Mouse (Mus musculus): Measurements from ENCODE around the gene Zer1. TPM values are rescaled to one million over a fixed set of nuclear protein-coding genes. Genes with fewer than 3 reads are reported as not detected.

Zer1 gene
- polyA plus RNA-seq, 1 experiment from 2014 or later: 5.6 TPM

- Histone ChIP-seq H3K4me1 (peaks cover 7% of the 10 kb centered on the region), H3K27ac (replicated peaks) (peak overlapping the region; percentile 94), H3K27me3 (replicated peaks) (no peaks in the 10 kb centered on the region; the same call in 1 of the 2 replicates), H3K4me2 (peak overlapping the region; percentile 79), H3K9me3 (no peaks in the 10 kb centered on the region), H3K9ac (peak overlapping the region; percentile 88), H3K4me3 (peak overlapping the region; percentile 76), H3K36me3 (peaks cover 10% of the 10 kb centered on the region; the same call in 1 of the 2 replicates)
- whole genome bisulfite sequencing: 57% methylated on average over 11 of the region's 11 CpGs
- no peak for ATAC-seq (ENCODE audit: extremely low read depth, insufficient number of reproducible peaks, low FRiP score, low TSS enrichment)
Observed at GRCm38 (mm10) chr2:30048101-30048501, 76.3 kb downstream of the Zer1 start.

Other genes with a start within 250 kb of the Zer1 start
- 47.0 and 47.2 TPM in 2 replicates for gene Odf2, start 235.4 kb downstream of the Zer1 start, polyA plus RNA-seq (2015; fragmentation: Nextera tagmentation; extraction: Ambion mirVana)
- gene Gle1, start 189.2 kb downstream of the Zer1 start, polyA plus RNA-seq (2015; fragmentation: Nextera tagmentation; extraction: Ambion mirVana): 33.1 and 39.7 TPM in 2 replicates
- 86.6 and 89.5 TPM in 2 replicates for gene Sptan1, start 159.0 kb downstream of the Zer1 start, polyA plus RNA-seq (2015; fragmentation: Nextera tagmentation; extraction: Ambion mirVana)
- 17.9 and 18.8 TPM in 2 replicates for gene Wdr34, start 75.7 kb downstream of the Zer1 start, polyA plus RNA-seq (2015; fragmentation: Nextera tagmentation; extraction: Ambion mirVana)
- gene Set, start 67.2 kb downstream of the Zer1 start, polyA plus RNA-seq (2015; fragmentation: Nextera tagmentation; extraction: Ambion mirVana): 214 and 239 TPM in 2 replicates
- 13.1 and 13.2 TPM in 2 replicates for gene Pkn3, start 46.9 kb downstream of the Zer1 start, polyA plus RNA-seq (2015; fragmentation: Nextera tagmentation; extraction: Ambion mirVana)
- gene Zdhhc12, start 30.9 kb downstream of the Zer1 start, polyA plus RNA-seq (2015; fragmentation: Nextera tagmentation; extraction: Ambion mirVana): 36.5 and 45.5 TPM in 2 replicates
- 5.1 and 5.5 TPM in 2 replicates for gene Tbc1d13, start 9.2 kb upstream of the Zer1 start, polyA plus RNA-seq (2015; fragmentation: Nextera tagmentation; extraction: Ambion mirVana)
- 30.4 and 30.6 TPM in 2 replicates for gene Endog, start 46.9 kb upstream of the Zer1 start, polyA plus RNA-seq (2015; fragmentation: Nextera tagmentation; extraction: Ambion mirVana)
- 33.6 TPM in 2 replicates for gene Spout1, start 53.9 kb upstream of the Zer1 start, polyA plus RNA-seq (2015; fragmentation: Nextera tagmentation; extraction: Ambion mirVana)
- gene Kyat1, start 81.3 kb upstream of the Zer1 start, polyA plus RNA-seq (2015; fragmentation: Nextera tagmentation; extraction: Ambion mirVana): 16.3 and 17.2 TPM in 2 replicates
- gene Lrrc8a, start 113.1 kb upstream of the Zer1 start, polyA plus RNA-seq (2015; fragmentation: Nextera tagmentation; extraction: Ambion mirVana): 39.6 and 41.9 TPM in 2 replicates
- gene Gm28035, start 116.0 kb upstream of the Zer1 start, polyA plus RNA-seq (2015; fragmentation: Nextera tagmentation; extraction: Ambion mirVana): 0.19 and 0.27 TPM in 2 replicates
- 7.0 and 8.2 TPM in 2 replicates for gene Phyhd1, start 141.6 kb upstream of the Zer1 start, polyA plus RNA-seq (2015; fragmentation: Nextera tagmentation; extraction: Ambion mirVana)
- not detected in 2 replicates for gene Gm28038, start 156.5 kb upstream of the Zer1 start, polyA plus RNA-seq (2015; fragmentation: Nextera tagmentation; extraction: Ambion mirVana)
- 27.8 and 30.3 TPM in 2 replicates for gene Dolk, start 161.7 kb upstream of the Zer1 start, polyA plus RNA-seq (2015; fragmentation: Nextera tagmentation; extraction: Ambion mirVana)
- gene Nup188, start 161.8 kb upstream of the Zer1 start, polyA plus RNA-seq (2015; fragmentation: Nextera tagmentation; extraction: Ambion mirVana): 22.2 and 25.7 TPM in 2 replicates
- 122 and 124 TPM in 2 replicates for gene Sh3glb2, start 234.8 kb upstream of the Zer1 start, polyA plus RNA-seq (2015; fragmentation: Nextera tagmentation; extraction: Ambion mirVana)
- gene Miga2, start 239.6 kb upstream of the Zer1 start, polyA plus RNA-seq (2015; fragmentation: Nextera tagmentation; extraction: Ambion mirVana): 28.9 and 31.4 TPM in 2 replicates